Mouse (Mus musculus) left cerebral cortex, adult 18-20 months (tissue): Measurements from ENCODE around the gene Pmpca. TPM values are rescaled to one million over a fixed set of nuclear protein-coding genes. Genes with fewer than 3 reads are reported as not detected.
A peak's percentile ranks its signal among the peaks of the same experiment; 100 is the strongest.
"Not testable (repeated sequence)": the region's sequence is repeated elsewhere in the genome, so short reads cannot be mapped to it uniquely, and the experiment has no call there.

ENCODE experiments used
- DNase-seq, 2 experiments: peaks; one replicate each; pipeline ENCODE4 v3.0.0; 2021 to 2022; ENCODE audit warnings: low spot score in 2 of 2, mixed read lengths in 1 of 2
- total RNA-seq, 2 experiments: library from RNA; stranded (reverse); gene quantifications; 2 replicates each; pipeline ENCODE4 v1.2.3; 2021

Gene Pmpca
- total RNA-seq, 2 experiments from 2014 or later: 91.5 to 95.8 TPM

GRCm38 (mm10) chr2:26367911-26368310 lies 21.2 kb upstream of the Pmpca start:
- DNase-seq: no peak

- DNase-seq: no peak
Observed at GRCm38 (mm10) chr2:26368572-26368971, 20.6 kb upstream of the Pmpca start.

- DNase-seq: no peak
Observed at GRCm38 (mm10) chr2:26372396-26372795, 16.7 kb upstream of the Pmpca start.

GRCm38 (mm10) chr2:26380131-26380771 lies 8.9 kb upstream of the Pmpca start, which contains the start of gene Snapc4:
Gene Snapc4, minus strand, starts transcription at chr2:26380653.
- peak; percentile 84 to 89 for DNase-seq

GRCm38 (mm10) chr2:26380871-26381270 lies 8.3 kb upstream of the Pmpca start:
- DNase-seq: not testable (repeated sequence)

GRCm38 (mm10) chr2:26387713-26388112 lies 1.4 kb upstream of the Pmpca start:
- DNase-seq: no peak

- no peak for DNase-seq
Observed at GRCm38 (mm10) chr2:26388682-26389153, 421 bp upstream of the Pmpca start.

GRCm38 (mm10) chr2:26390954-26391353 lies 1.8 kb downstream of the Pmpca start:
- no peak for DNase-seq

- DNase-seq: no peak
Observed at GRCm38 (mm10) chr2:26391617-26392016, 2.5 kb downstream of the Pmpca start.

- DNase-seq: no peak
Observed at GRCm38 (mm10) chr2:26398978-26399377, 9.8 kb downstream of the Pmpca start.

- DNase-seq: no peak
Observed at GRCm38 (mm10) chr2:26399647-26400046, 10.5 kb downstream of the Pmpca start.

GRCm38 (mm10) chr2:26400296-26400695 lies 11.2 kb downstream of the Pmpca start:
- DNase-seq: no peak

- no peak for DNase-seq
Observed at GRCm38 (mm10) chr2:26401023-26401422, 11.9 kb downstream of the Pmpca start.

GRCm38 (mm10) chr2:26402265-26402664 lies 13.1 kb downstream of the Pmpca start:
- DNase-seq: no peak

- DNase-seq: no peak
Observed at GRCm38 (mm10) chr2:26403306-26403705, 14.2 kb downstream of the Pmpca start.

- peak; percentile 98 to 99 for DNase-seq
Observed at GRCm38 (mm10) chr2:26408515-26409356, 19.6 kb downstream of the Pmpca start, which contains the start of gene Inpp5e. Gene Inpp5e, minus strand, starts transcription at chr2:26409203.

- no peak for DNase-seq
Observed at GRCm38 (mm10) chr2:26409362-26409761, 20.2 kb downstream of the Pmpca start.

GRCm38 (mm10) chr2:26410091-26410490 lies 21.0 kb downstream of the Pmpca start:
- DNase-seq: no peak

GRCm38 (mm10) chr2:26410931-26411411 lies 21.8 kb downstream of the Pmpca start:
- DNase-seq: no peak

- DNase-seq: no peak
Observed at GRCm38 (mm10) chr2:26417066-26417465, 27.9 kb downstream of the Pmpca start.

GRCm38 (mm10) chr2:26418120-26418519 lies 29.0 kb downstream of the Pmpca start:
- DNase-seq: no peak

GRCm38 (mm10) chr2:26421969-26422368 lies 32.8 kb downstream of the Pmpca start:
- no peak for DNase-seq
